Mouse (Mus musculus) cerebellum, postnatal 36 days (tissue): Measurements from ENCODE around the gene Stk10.

Experiments
- DNase-seq, 2 experiments: peaks; one replicate each; pipeline ENCODE4 v3.0.0; 2021 to 2022; ENCODE audit warnings: mixed read lengths in 2 of 2

The Stk10 gene

DNA sequence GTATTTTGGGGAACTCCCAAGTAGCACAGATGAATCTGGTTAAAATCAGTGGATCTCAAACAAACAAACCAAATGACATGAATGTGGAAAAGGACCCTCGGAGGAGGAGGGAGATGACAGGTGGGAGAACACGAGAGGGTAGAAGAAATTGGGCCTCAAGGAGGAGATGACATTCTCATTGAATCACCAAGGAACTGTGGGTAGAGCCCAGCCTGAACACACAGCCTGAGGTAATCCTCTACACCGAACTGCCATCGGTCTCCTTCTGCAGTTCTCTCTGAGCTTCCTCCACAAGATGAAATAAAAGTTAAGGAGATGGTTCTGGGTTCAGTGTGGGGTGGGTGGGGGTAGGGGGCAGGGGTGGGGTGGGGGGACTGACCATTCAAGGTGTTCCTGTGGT is 6.1 kb upstream of the Stk10 start:
- no peak for DNase-seq

DNA sequence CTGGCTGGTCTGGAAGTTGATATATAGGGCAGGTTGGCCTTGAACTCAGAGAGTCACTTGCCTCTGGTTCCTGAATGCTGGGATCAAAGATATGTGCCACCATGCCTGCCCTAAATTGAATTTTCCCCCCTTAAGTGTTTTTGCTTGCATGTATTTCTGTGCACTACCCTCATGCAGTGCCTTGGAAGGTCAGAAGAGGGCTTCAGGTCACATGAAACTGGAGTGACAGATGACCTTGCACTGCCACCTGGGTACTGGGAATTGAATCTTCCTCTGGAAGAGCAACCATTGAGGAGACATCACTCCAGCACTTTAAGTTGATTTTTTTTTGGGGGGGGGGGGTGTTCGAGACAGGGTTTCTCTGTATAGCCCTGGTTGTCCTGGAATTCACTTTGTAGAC is 3.0 kb upstream of the Stk10 start:
- DNase-seq = no peak

DNA sequence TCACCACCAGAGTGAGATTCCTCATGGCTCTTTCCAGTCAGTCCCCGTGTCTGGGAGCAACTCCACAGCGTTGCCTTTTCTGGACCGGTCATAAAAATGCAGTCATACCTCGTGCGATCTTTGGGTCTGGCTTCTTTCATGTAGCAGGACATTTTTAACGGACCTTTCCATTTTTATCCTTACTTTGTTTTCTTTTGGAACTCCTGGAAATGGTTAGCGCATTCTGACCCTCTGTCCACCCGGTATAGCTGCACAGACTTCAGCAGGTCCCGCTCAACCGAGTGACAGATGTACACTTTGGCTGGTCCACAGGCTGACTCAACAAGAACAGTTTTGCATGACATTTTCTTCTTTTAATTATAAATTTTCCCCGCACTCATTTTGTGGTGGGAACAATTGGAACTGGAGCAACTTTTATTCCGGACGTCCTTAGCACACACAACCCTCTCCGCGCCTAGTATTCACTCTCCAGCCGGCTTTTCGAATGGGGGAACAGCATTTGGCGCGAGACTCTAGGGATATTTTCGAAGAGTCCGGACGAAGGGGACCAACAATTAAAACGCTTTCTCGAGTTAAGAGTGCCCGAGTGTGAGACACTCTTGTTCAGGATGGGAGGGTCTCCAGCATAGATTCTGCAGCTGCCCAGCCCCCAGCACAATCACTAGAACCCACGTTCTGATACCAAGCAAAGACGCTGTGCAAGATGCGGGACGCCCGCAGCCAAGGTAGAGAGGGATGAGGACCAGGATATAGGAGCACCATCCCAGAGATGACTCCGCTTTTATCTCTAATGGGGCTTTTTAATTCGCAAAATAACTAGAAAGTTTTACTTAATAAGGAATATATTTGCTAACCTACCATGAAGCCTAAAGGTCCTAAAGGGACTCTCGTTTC is 987 bp upstream of the Stk10 start, which contains the start of gene Efcab9:
Efcab9 (minus strand) TSS at position 211 of the 894 bp plus-strand sequence.
- no peak for DNase-seq

DNA sequence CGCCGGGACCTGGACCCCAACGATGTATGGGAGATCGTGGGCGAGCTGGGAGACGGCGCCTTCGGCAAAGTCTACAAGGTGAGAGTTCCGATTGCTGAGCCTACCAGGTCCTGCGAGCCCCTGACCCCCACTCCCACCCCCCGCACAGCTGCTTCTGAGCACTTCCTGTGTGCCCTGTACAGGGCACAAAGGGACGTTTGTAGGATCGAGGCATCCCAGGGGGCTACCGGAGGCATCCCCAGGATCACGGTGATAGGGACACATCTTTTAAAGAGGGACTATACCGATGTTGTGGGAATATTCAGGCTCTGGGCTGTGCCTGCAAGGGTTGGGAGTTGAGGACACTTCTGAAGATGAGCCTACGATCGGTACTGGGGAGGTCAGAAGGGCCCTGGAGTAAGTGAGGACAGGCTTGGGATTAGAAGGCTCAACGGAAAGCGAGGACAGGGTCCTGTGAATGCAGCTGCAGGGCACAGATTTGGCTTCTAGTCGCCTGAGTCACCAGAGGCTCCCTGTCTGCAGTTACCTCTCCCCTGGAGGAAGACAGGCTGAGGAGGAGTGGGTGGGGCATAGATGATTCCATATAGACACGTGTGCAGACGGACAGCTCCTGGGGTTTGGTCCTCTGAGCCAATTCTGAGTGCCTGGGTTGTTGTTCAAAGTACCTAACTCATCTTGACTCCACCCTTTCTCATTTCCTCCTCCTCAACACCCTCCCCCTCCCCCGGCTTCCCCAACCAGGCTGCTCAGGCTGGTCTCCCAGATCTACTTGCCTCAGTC is 567 bp downstream of the Stk10 start:
- DNase-seq = peak; percentile 39 to 47

- no peak for DNase-seq
Observed at GRCm38 (mm10) chr11:32534453-32535075, 1.5 kb downstream of the Stk10 start.

DNA sequence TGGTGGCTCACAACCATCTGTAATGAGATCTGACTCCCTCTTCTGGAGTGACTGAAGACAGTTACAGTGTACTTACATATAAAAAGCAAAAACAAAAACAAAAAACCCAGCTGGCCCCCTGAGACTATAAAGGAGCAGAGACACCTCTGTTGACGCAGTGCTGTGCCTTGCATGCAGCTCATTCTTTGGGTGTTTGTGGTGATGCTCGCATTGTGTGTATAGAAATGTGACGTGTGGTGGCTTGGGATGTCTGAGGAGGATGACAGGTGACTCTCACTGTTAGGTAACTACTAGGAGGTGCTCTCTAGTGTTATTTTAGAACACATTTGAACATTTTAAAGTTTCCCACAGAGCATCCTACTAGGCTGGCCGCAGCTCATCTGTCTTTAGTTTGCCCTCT is 2.5 kb downstream of the Stk10 start:
- DNase-seq = no peak

GRCm38 (mm10) chr11:32536954-32537353 is 3.8 kb downstream of the Stk10 start:
- DNase-seq = no peak

DNA sequence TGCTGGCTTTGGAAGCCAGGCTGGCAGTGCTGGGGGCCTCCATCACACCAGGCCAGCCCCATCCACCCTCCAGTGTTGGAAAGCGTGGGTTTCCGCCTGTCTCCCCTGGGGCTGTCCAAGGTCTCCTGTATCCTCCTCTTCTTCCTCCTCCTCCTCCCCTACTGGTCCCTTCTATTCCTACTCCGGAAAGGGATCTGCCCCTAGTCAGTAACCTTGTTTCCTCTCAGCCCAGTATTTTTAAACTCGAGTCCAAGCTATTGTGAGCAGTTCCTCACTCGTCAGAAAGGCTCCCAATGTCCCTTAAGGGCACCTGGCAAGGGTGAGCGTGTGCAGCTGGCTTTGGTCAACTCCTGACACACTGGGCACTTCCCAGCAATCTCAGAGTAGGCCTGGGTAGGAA is 5.3 kb downstream of the Stk10 start:
- no peak for DNase-seq

DNA sequence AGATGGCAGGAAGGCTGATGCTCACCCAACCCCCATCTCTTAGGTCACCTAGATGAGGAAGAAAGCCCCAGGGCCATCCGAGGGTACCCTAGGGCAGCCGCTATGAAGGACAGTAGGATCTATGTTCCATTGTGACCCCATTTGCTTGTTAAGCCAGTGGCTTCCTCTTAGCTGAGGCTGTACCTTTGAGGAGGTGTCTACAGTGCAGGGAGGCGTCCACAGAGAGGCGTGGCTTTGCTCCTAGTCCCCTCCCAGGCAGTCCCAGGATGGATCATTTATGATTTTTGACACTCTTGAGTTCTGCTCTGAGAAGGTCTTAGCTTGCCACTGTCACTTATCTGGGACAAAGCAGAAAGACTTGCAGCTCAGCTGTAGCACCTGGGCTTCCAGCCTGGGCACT is 5.7 kb downstream of the Stk10 start:
- no peak for DNase-seq

DNA sequence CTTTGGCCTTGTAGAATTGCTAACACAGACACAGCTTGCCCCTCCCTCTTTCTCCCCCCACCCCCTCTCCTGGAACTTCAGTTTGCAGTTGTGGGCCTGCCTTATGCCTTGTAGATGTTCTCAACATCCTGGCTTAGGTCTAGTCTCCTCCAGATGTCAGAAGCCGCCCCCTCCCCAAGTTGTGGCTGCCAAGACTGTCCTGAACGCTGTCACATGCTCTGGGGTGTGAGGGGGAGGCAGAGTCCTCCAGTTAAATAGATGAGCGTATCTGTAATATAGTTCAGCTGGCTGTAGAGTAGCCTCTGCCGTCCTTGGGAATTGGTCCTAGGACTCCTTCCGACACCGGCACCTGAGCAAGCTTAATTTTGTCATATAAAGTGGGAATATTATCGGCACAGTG is 6.6 kb downstream of the Stk10 start:
- no peak for DNase-seq

- DNase-seq = no peak
Observed at GRCm38 (mm10) chr11:32540463-32540862, 7.4 kb downstream of the Stk10 start.

DNA sequence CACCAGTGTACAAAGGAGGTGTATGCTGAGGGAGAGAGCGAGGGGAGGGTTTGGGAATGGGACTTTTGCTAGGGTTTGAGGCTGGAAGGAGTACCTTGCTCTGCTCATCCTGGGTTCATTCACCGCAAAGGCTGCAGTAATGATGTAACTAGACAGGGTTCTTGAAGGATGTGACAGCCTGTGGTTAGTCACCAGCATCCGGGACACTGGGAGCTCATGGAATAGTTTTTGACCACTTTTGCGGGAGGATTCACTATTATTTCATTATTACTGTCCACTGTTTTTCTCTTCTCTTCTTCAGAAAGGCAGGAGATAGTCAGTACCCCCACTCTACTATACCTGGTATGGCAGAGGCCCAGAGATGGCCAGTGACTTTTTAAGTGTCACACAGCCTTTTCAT is 9.1 kb downstream of the Stk10 start:
- no peak for DNase-seq

GRCm38 (mm10) chr11:32542687-32543411 is 9.7 kb downstream of the Stk10 start:
- DNase-seq = no peak

DNA sequence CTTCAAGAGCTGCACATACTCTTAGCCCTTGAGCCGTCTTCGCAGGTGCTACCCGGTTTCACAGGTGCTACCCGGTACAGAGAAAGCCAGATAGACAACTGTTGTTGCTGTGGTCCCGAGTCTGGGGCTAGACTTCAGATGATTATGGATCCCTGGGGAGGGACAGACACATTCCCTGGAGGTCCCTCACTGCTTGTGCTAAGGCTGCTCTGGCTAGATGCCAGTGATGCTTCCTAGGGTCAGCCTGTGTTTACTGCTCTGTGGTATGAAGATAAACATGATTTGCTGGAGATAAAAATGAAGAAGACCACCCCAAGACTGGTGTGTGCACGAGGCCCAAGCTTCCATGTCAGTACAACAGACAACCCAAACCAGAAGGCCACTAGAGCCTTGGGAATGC is 10.9 kb downstream of the Stk10 start:
- no peak for DNase-seq

- no peak for DNase-seq
Observed at GRCm38 (mm10) chr11:32544497-32544896, 11.4 kb downstream of the Stk10 start.

DNA sequence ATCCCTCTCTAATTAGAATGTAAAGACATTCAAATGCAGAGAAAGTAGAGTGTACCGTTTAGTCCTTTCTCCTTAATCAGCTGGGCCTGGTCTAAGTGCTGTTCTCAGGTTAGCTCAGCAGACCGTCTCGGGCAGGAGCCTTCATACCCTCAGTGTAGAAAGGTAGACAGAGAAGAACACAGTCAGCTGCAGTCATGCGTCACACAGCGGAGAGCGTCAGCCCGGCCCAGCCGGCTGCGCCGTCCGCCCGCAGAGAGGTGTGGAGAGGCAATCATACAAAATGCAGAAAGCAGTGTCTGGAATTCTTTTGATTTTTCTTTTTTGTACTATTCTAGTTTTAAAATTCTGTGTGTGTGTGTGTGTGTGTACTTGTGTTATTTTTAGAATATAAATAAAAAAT is 12.5 kb downstream of the Stk10 start:
- no peak for DNase-seq

DNA sequence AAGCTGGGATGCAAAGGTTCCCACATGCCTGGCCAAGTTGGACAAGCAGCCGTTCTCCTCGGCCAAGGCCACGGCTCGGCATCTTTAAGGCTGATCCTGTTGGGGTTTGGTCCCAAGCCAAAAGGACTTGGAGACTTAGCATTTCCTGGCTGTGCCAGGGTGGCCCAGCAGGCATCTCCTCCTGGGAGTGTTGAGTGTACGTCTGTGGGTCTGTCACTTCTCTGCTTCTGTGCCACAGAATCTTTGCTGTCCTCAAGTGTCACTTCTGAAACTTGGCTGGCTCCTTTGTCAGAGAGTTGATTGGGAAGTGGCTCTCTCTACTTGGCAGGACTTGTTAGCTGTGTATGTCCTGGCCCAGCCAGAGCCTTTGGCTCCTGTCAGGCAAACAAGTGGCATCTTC is 13.4 kb downstream of the Stk10 start:
- DNase-seq = peak; percentile 71 to 81

DNA sequence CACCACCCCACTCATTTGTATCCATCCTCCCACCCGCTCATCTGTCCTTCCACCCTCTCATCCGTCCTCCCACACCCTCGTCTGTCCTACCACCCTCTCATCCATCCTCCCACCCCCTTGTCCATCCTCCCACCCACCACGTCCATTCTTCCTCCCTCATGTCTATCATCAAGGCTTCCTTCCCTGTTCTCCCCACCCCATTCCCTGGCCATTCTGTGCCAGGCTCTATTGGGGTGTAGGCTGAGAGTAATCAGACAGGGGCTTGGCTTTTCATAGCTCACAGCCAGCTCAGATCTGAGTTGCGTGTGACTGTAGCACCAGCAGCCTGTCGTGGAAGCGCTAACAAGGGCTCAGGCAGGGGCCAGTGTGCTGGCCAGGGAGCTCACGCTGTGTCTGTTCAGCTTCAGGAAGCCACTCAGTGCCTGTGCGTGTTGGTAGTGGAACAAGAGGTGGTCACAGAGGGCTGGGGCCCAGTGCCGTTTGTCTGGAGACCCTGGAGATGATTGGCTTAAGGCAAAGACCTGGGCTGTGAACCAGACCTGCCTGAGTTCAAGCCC is 14.4 kb downstream of the Stk10 start:
- no peak for DNase-seq

DNA sequence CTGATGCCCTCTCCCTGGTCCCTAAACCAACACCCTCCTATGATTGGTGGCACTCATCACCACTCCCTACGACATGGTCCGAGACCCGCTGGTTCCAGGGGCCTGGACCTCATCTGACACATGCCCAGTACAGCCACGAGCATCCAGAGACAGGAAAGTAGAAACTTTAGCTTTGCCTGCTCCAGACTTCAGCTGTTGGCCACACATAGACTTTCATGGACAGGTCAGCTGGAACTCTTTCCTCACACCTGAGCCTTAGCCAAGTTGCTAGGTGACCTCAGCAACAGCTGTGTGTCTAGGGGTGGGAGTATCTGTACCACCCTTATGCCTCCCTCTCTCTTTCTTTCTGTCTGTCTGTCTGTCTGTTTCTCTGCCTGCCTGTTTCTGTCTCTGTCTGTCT is 15.1 kb downstream of the Stk10 start:
- DNase-seq = no peak

DNA sequence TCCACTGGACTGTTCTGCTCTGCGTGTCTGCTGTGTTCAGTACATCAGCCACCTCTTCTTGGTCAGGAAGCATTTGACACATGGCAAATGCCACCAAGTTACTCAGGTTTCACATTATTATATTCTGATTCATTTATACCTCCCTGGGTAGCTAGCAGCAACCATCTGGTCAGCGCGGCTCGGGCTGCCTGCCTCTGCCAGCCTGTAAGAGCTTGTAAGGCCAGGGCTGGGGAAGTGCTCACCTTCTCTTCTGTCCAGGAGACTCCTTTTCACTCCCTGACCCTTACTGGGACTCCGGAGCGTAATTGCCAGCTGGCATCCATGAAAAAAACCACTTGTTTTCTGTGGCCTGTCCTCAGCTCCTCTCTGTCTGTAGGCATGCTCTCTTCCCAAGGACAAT is 16.1 kb downstream of the Stk10 start:
- DNase-seq = peak; percentile 64 to 67

DNA sequence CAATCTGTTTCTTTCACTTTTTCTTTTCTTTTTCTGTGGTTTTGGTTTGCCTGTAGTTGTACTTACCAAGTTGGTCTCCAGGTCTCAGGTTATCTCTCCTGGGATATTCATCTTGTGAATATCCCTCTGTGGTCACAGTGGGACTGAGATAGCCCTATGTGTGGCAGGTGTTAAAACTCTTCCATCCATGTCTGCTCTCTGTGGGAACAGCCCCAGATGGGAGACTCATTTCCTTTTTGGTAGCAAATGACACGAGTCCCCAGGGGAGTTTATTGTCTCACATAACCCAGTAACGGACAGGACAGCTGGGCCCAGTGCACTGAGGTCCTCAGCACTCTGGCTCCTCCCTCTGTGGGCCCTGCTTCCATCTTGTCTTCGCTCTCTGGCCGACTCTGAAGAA is 17.0 kb downstream of the Stk10 start:
- DNase-seq = no peak

GRCm38 (mm10) chr11:32551056-32551455 is 18.0 kb downstream of the Stk10 start:
- no peak for DNase-seq
